Mouse (Mus musculus): Measurements from ENCODE around the gene Gm21954.
A peak's percentile ranks its signal among the peaks of the same experiment; 100 is the strongest.

The Gm21954 gene

GRCm38 (mm10) chr3:55418845-55419244 is 53.2 kb downstream of the Gm21954 start:
- DNase-seq = no peak

GRCm38 (mm10) chr3:55415527-55415950 is 56.5 kb downstream of the Gm21954 start:
- DNase-seq = peak; percentile 41 to 47

Data from cerebellum, postnatal 14 days (tissue).